Mouse (Mus musculus): ENCODE measurements around the gene Agpat1.

Agpat1 gene

GRCm38 (mm10) chr17:34652985-34653384 is 48.9 kb downstream of the Agpat1 start:
- DNase-seq (ENCODE audit: low read depth): no peak

GRCm38 (mm10) chr17:34653746-34654285 is 49.8 kb downstream of the Agpat1 start:
- DNase-seq (ENCODE audit: low read depth): peak; percentile 79

GRCm38 (mm10) chr17:34654392-34654791 is 50.3 kb downstream of the Agpat1 start:
- DNase-seq (ENCODE audit: low read depth): no peak

- DNase-seq (ENCODE audit: low read depth): no peak
Observed at GRCm38 (mm10) chr17:34655160-34655559, 51.1 kb downstream of the Agpat1 start.

GRCm38 (mm10) chr17:34655581-34655991 is 51.5 kb downstream of the Agpat1 start:
- no peak for DNase-seq (ENCODE audit: low read depth)

- DNase-seq (ENCODE audit: low read depth): no peak
Observed at GRCm38 (mm10) chr17:34656666-34657065, 52.6 kb downstream of the Agpat1 start.

- DNase-seq (ENCODE audit: low read depth): no peak
Observed at GRCm38 (mm10) chr17:34657271-34657670, 53.2 kb downstream of the Agpat1 start.

GRCm38 (mm10) chr17:34658145-34658544 is 54.1 kb downstream of the Agpat1 start:
- no peak for DNase-seq (ENCODE audit: low read depth)

- no peak for DNase-seq (ENCODE audit: low read depth)
Observed at GRCm38 (mm10) chr17:34658591-34658990, 54.5 kb downstream of the Agpat1 start.

- no peak for DNase-seq (ENCODE audit: low read depth)
Observed at GRCm38 (mm10) chr17:34659181-34659896, 55.3 kb downstream of the Agpat1 start.

GRCm38 (mm10) chr17:34659897-34660214 is 55.8 kb downstream of the Agpat1 start:
- no peak for DNase-seq (ENCODE audit: low read depth)

- DNase-seq (ENCODE audit: low read depth): no peak
Observed at GRCm38 (mm10) chr17:34660259-34660820, 56.3 kb downstream of the Agpat1 start.

- DNase-seq (ENCODE audit: low read depth): no peak
Observed at GRCm38 (mm10) chr17:34661121-34661591, 57.1 kb downstream of the Agpat1 start.

- no peak for DNase-seq (ENCODE audit: low read depth)
Observed at GRCm38 (mm10) chr17:34662468-34662867, 58.4 kb downstream of the Agpat1 start.

GRCm38 (mm10) chr17:34662978-34663377 is 58.9 kb downstream of the Agpat1 start:
- no peak for DNase-seq (ENCODE audit: low read depth)

Measured in induced T-regulatory cell, adult 2 months (primary cell).